Mouse (Mus musculus) testis, adult 2 months (tissue): ENCODE measurements around the gene Ptprh. TPM values are rescaled to one million over a fixed set of nuclear protein-coding genes. Genes with fewer than 3 reads are reported as not detected.

Experiments used
- H3K27ac ChIP-seq: fragments of 200-500 bp; 2 replicates; pipeline ENCODE4 v1.5.1; 2012; ENCODE audit warnings: low read depth, low read length; ENCODE audit not compliant: control insufficient read depth, insufficient read depth
- H3K27me3 ChIP-seq: fragments of 200-500 bp; 2 replicates; pipeline ENCODE4 v1.6.1; 2012; ENCODE audit warnings: mild to moderate bottlenecking, low read length, moderate library complexity; ENCODE audit not compliant: control insufficient read depth, insufficient read depth
- H3K36me3 ChIP-seq: fragments of 200-500 bp; 2 replicates; pipeline ENCODE4 v1.6.1; 2012; ENCODE audit warnings: mild to moderate bottlenecking, low read length; ENCODE audit not compliant: control insufficient read depth, insufficient read depth
- H3K4me1 ChIP-seq: fragments of 200-500 bp; 2 replicates; pipeline ENCODE4 v1.6.1; 2012; ENCODE audit warnings: low read length; ENCODE audit not compliant: control insufficient read depth, insufficient read depth
- H3K4me3 ChIP-seq: fragments of 200-500 bp; 2 replicates; pipeline ENCODE4 v1.5.1; 2012; ENCODE audit warnings: low read depth, mild to moderate bottlenecking, low read length, moderate library complexity, mixed read lengths; ENCODE audit not compliant: control insufficient read depth
- CTCF ChIP-seq: fragments of 200-500 bp; IDR thresholded peaks from 2 replicates; pipeline ENCODE4 v1.5.1; 2012; ENCODE audit warnings: low read depth, mild to moderate bottlenecking, inconsistent platforms, low read length, moderate library complexity; ENCODE audit not compliant: control insufficient read depth, insufficient read depth, insufficient replicate concordance
- POLR2A ChIP-seq: fragments of 200-500 bp; IDR thresholded peaks from 2 replicates; pipeline ENCODE4 v1.6.1; 2012; ENCODE audit warnings: low read depth, mild to moderate bottlenecking, inconsistent platforms, low read length, moderate library complexity; ENCODE audit not compliant: control insufficient read depth
- polyA plus RNA-seq: library from polyadenylated mRNA; depleted of rRNA; stranded (reverse); fragments of >200 nt; gene quantifications from 2 replicates; pipeline ENCODE4 v1.2.3, GENCODE M21; 2012

Ptprh gene
- polyA plus RNA-seq, 1 experiment: 1.8 TPM

- no peaks in the 10 kb centered on the region for H3K36me3 ChIP-seq
- no peak for TF ChIP-seq POLR2A
- no peak for TF ChIP-seq CTCF
- peaks cover 19% of the 10 kb centered on the region for H3K4me1 ChIP-seq
- H3K27ac ChIP-seq: no peak overlapping the region
- H3K27me3 ChIP-seq: no peaks in the 10 kb centered on the region
- no peak overlapping the region for H3K4me3 ChIP-seq
Observed at GRCm38 (mm10) chr7:4504646-4505435, 99.0 kb downstream of the Ptprh start.

- Histone ChIP-seq H3K4me1 (peaks cover 21% of the 10 kb centered on the region), H3K27me3 (no peaks in the 10 kb centered on the region), H3K27ac (no peak overlapping the region), H3K36me3 (no peaks in the 10 kb centered on the region), H3K4me3 (no peak overlapping the region)
- TF ChIP-seq POLR2A: no peak
- TF ChIP-seq CTCF: no peak
Observed at GRCm38 (mm10) chr7:4503858-4504257, 100.0 kb downstream of the Ptprh start.

- Histone ChIP-seq H3K4me3 (no peak overlapping the region), H3K27me3 (no peaks in the 10 kb centered on the region), H3K27ac (no peak overlapping the region), H3K36me3 (no peaks in the 10 kb centered on the region; the same call in 1 of the 2 replicates), H3K4me1 (peaks cover 15% of the 10 kb centered on the region)
- TF ChIP-seq POLR2A: no peak
- TF ChIP-seq CTCF: no peak
Observed at GRCm38 (mm10) chr7:4503100-4503499, 100.7 kb downstream of the Ptprh start.

- Histone ChIP-seq H3K27me3 (no peaks in the 10 kb centered on the region), H3K4me3 (peak overlapping the region; percentile 90), H3K36me3 (no peaks in the 10 kb centered on the region; the same call in 1 of the 2 replicates), H3K4me1 (peaks cover 15% of the 10 kb centered on the region), H3K27ac (no peak overlapping the region)
- TF ChIP-seq CTCF (no peak), POLR2A (no peak)
Observed at GRCm38 (mm10) chr7:4502421-4503090, 101.3 kb downstream of the Ptprh start.

GRCm38 (mm10) chr7:4501558-4502397 lies 102.1 kb downstream of the Ptprh start, which contains the start of gene Ppp1r12c:
Gene Ppp1r12c, minus strand, starts transcription at chr7:4501680.
- Histone ChIP-seq H3K27me3 (no peaks in the 10 kb centered on the region), H3K4me3 (peak within 1 kb of the TSS; percentile 90), H3K4me1 (peaks cover 18% of the 10 kb centered on the region), H3K27ac (peak within 1 kb of the TSS; percentile 95), H3K36me3 (no peaks in the 10 kb centered on the region; the same call in none of the 2 replicates)
- TF ChIP-seq CTCF (no peak), POLR2A (peak; percentile 75)

- H3K4me1 ChIP-seq: peaks cover 18% of the 10 kb centered on the region
- TF ChIP-seq POLR2A (no peak), CTCF (no peak)
- H3K27ac ChIP-seq: peak overlapping the region; percentile 54
Observed at GRCm38 (mm10) chr7:4500892-4501471, 102.9 kb downstream of the Ptprh start.

More at GRCm38 (mm10) chr7:4500892-4501471, 102.9 kb downstream of the Ptprh start:
- Histone ChIP-seq H3K36me3 (no peaks in the 10 kb centered on the region; the same call in none of the 2 replicates), H3K27me3 (no peaks in the 10 kb centered on the region), H3K4me3 (peak overlapping the region; percentile 90)
